Mouse (Mus musculus): ENCODE results near the gene Cacnb4. TPM values are rescaled to one million over a fixed set of nuclear protein-coding genes. Genes with fewer than 3 reads are reported as not detected.

Cacnb4 gene
- polyA plus RNA-seq, 1 experiment from 2014 or later = 18.0 TPM

GRCm38 (mm10) chr2:52590340-52590969, 86.2 kb downstream of the Cacnb4 start:
- H3K4me3 ChIP-seq (replicated peaks; ENCODE audit: low read depth, low read length) = no peak overlapping the region
- 56% methylated on average over 7 of the region's 7 CpGs for WGBS
- peak overlapping the region; percentile 68 for H3K27ac ChIP-seq (replicated peaks; ENCODE audit: low read depth, low read length)
- no peaks in the 10 kb centered on the region for H3K27me3 ChIP-seq (ENCODE audit: control insufficient read depth, insufficient read depth, low read length)
- H3K4me2 ChIP-seq (ENCODE audit: low read length) = 0 out of 2 replicates have a peak overlapping the region, but pooled peaks have one; percentile 23
- ATAC-seq (ENCODE audit: low FRiP score, low TSS enrichment) (peak; percentile 46; the same call in 1 of the 2 replicates), DNase-seq (peak; percentile 38)
- peak overlapping the region; percentile 30; the same call in 1 of the 2 replicates for H3K9ac ChIP-seq (replicated peaks; ENCODE audit: low read length)
- H3K9me3 ChIP-seq (ENCODE audit: control insufficient read depth, low read length) = no peaks in the 10 kb centered on the region
- peaks cover 9% of the 10 kb centered on the region; the same call in 1 of the 2 replicates for H3K4me1 ChIP-seq (ENCODE audit: control insufficient read depth, insufficient read depth, low read length)
- H3K36me3 ChIP-seq (ENCODE audit: control insufficient read depth, insufficient read depth, low read length) = no peaks in the 10 kb centered on the region

GRCm38 (mm10) chr2:52589514-52589913, 87.1 kb downstream of the Cacnb4 start:
- 91% methylated on average over 4 of the region's 4 CpGs for WGBS
- ATAC-seq (ENCODE audit: low FRiP score, low TSS enrichment) (no peak), DNase-seq (no peak)
- peaks cover 9% of the 10 kb centered on the region; the same call in 1 of the 2 replicates for H3K4me1 ChIP-seq (ENCODE audit: control insufficient read depth, insufficient read depth, low read length)
- H3K4me2 ChIP-seq (ENCODE audit: low read length) = no peak overlapping the region
- no peak overlapping the region for H3K9ac ChIP-seq (replicated peaks; ENCODE audit: low read length)
- H3K27me3 ChIP-seq (ENCODE audit: control insufficient read depth, insufficient read depth, low read length) = no peaks in the 10 kb centered on the region
- no peaks in the 10 kb centered on the region for H3K9me3 ChIP-seq (ENCODE audit: control insufficient read depth, low read length)
- H3K4me3 ChIP-seq (replicated peaks; ENCODE audit: low read depth, low read length) = no peak overlapping the region
- H3K36me3 ChIP-seq (ENCODE audit: control insufficient read depth, insufficient read depth, low read length) = no peaks in the 10 kb centered on the region
- H3K27ac ChIP-seq (replicated peaks; ENCODE audit: low read depth, low read length) = 0 out of 2 replicates have a peak overlapping the region, but pooled peaks have one; percentile 68

- Histone ChIP-seq H3K27me3 (ENCODE audit: control insufficient read depth, insufficient read depth, low read length) (no peaks in the 10 kb centered on the region), H3K9me3 (ENCODE audit: control insufficient read depth, low read length) (no peaks in the 10 kb centered on the region), H3K4me2 (ENCODE audit: low read length) (no peak overlapping the region), H3K36me3 (ENCODE audit: control insufficient read depth, insufficient read depth, low read length) (no peaks in the 10 kb centered on the region), H3K4me1 (ENCODE audit: control insufficient read depth, insufficient read depth, low read length) (peaks cover 5% of the 10 kb centered on the region; the same call in 1 of the 2 replicates), H3K27ac (replicated peaks; ENCODE audit: low read depth, low read length) (no peak overlapping the region), H3K9ac (replicated peaks; ENCODE audit: low read length) (no peak overlapping the region), H3K4me3 (replicated peaks; ENCODE audit: low read depth, low read length) (no peak overlapping the region)
- DNase-seq (no peak), ATAC-seq (ENCODE audit: low FRiP score, low TSS enrichment) (no peak)
- WGBS = 86% methylated on average over 4 of the region's 4 CpGs
These were observed 91.2 kb downstream of the Cacnb4 start for GRCm38 (mm10) chr2:52585384-52585783.

- no peaks in the 10 kb centered on the region for H3K4me1 ChIP-seq (ENCODE audit: control insufficient read depth, insufficient read depth, low read length)
- no peaks in the 10 kb centered on the region for H3K9me3 ChIP-seq (ENCODE audit: control insufficient read depth, low read length)
- H3K27me3 ChIP-seq (ENCODE audit: control insufficient read depth, insufficient read depth, low read length) = no peaks in the 10 kb centered on the region
- H3K27ac ChIP-seq (replicated peaks; ENCODE audit: low read depth, low read length) = no peak overlapping the region
- H3K9ac ChIP-seq (replicated peaks; ENCODE audit: low read length) = no peak overlapping the region
- ATAC-seq (ENCODE audit: low FRiP score, low TSS enrichment) (no peak), DNase-seq (no peak)
- H3K4me2 ChIP-seq (ENCODE audit: low read length) = no peak overlapping the region
- no peaks in the 10 kb centered on the region for H3K36me3 ChIP-seq (ENCODE audit: control insufficient read depth, insufficient read depth, low read length)
- WGBS = 91% methylated on average over 10 of the region's 11 CpGs
- no peak overlapping the region for H3K4me3 ChIP-seq (replicated peaks; ENCODE audit: low read depth, low read length)
These were observed 95.4 kb downstream of the Cacnb4 start for GRCm38 (mm10) chr2:52581132-52581781.

- H3K4me1 ChIP-seq (ENCODE audit: control insufficient read depth, insufficient read depth, low read length) = no peaks in the 10 kb centered on the region
- no peak overlapping the region for H3K4me2 ChIP-seq (ENCODE audit: low read length)
- no peaks in the 10 kb centered on the region for H3K36me3 ChIP-seq (ENCODE audit: control insufficient read depth, insufficient read depth, low read length)
- H3K27me3 ChIP-seq (ENCODE audit: control insufficient read depth, insufficient read depth, low read length) = no peaks in the 10 kb centered on the region
- no peak for DNase-seq
- no peak for ATAC-seq (ENCODE audit: low FRiP score, low TSS enrichment)
- WGBS = 76% methylated on average over 5 of the region's 5 CpGs
- H3K27ac ChIP-seq (replicated peaks; ENCODE audit: low read depth, low read length) = no peak overlapping the region
- H3K9ac ChIP-seq (replicated peaks; ENCODE audit: low read length) = no peak overlapping the region
- no peaks in the 10 kb centered on the region for H3K9me3 ChIP-seq (ENCODE audit: control insufficient read depth, low read length)
- no peak overlapping the region for H3K4me3 ChIP-seq (replicated peaks; ENCODE audit: low read depth, low read length)
These were observed 95.9 kb downstream of the Cacnb4 start for GRCm38 (mm10) chr2:52580697-52581096.

- H3K9me3 ChIP-seq (ENCODE audit: control insufficient read depth, low read length) = no peaks in the 10 kb centered on the region
- ATAC-seq (ENCODE audit: low FRiP score, low TSS enrichment) (no peak), DNase-seq (no peak)
- WGBS = 58% methylated on average over 3 of the region's 3 CpGs
- no peak overlapping the region for H3K4me2 ChIP-seq (ENCODE audit: low read length)
- no peaks in the 10 kb centered on the region for H3K4me1 ChIP-seq (ENCODE audit: control insufficient read depth, insufficient read depth, low read length)
- H3K36me3 ChIP-seq (ENCODE audit: control insufficient read depth, insufficient read depth, low read length) = no peaks in the 10 kb centered on the region
- H3K4me3 ChIP-seq (replicated peaks; ENCODE audit: low read depth, low read length) = no peak overlapping the region
- no peak overlapping the region for H3K27ac ChIP-seq (replicated peaks; ENCODE audit: low read depth, low read length)
- no peak overlapping the region for H3K9ac ChIP-seq (replicated peaks; ENCODE audit: low read length)
- H3K27me3 ChIP-seq (ENCODE audit: control insufficient read depth, insufficient read depth, low read length) = no peaks in the 10 kb centered on the region
These were observed 97.8 kb downstream of the Cacnb4 start for GRCm38 (mm10) chr2:52578846-52579245.

GRCm38 (mm10) chr2:52577700-52578099, 98.9 kb downstream of the Cacnb4 start:
- no peak for ATAC-seq (ENCODE audit: low FRiP score, low TSS enrichment)
- H3K36me3 ChIP-seq (ENCODE audit: control insufficient read depth, insufficient read depth, low read length) = no peaks in the 10 kb centered on the region
- H3K4me2 ChIP-seq (ENCODE audit: low read length) = no peak overlapping the region
- H3K27me3 ChIP-seq (ENCODE audit: control insufficient read depth, insufficient read depth, low read length) = no peaks in the 10 kb centered on the region
- WGBS = 82% methylated on average over 4 of the region's 4 CpGs
- no peaks in the 10 kb centered on the region for H3K9me3 ChIP-seq (ENCODE audit: control insufficient read depth, low read length)
- DNase-seq = no peak
- no peaks in the 10 kb centered on the region for H3K4me1 ChIP-seq (ENCODE audit: control insufficient read depth, insufficient read depth, low read length)
- no peak overlapping the region for H3K4me3 ChIP-seq (replicated peaks; ENCODE audit: low read depth, low read length)
- H3K9ac ChIP-seq (replicated peaks; ENCODE audit: low read length) = no peak overlapping the region
- no peak overlapping the region for H3K27ac ChIP-seq (replicated peaks; ENCODE audit: low read depth, low read length)

- no peak for ATAC-seq (ENCODE audit: low FRiP score, low TSS enrichment)
- Histone ChIP-seq H3K4me3 (replicated peaks; ENCODE audit: low read depth, low read length) (no peak overlapping the region), H3K4me1 (ENCODE audit: control insufficient read depth, insufficient read depth, low read length) (no peaks in the 10 kb centered on the region), H3K9me3 (ENCODE audit: control insufficient read depth, low read length) (no peaks in the 10 kb centered on the region), H3K4me2 (ENCODE audit: low read length) (no peak overlapping the region), H3K36me3 (ENCODE audit: control insufficient read depth, insufficient read depth, low read length) (no peaks in the 10 kb centered on the region), H3K27me3 (ENCODE audit: control insufficient read depth, insufficient read depth, low read length) (no peaks in the 10 kb centered on the region), H3K9ac (replicated peaks; ENCODE audit: low read length) (no peak overlapping the region), H3K27ac (replicated peaks; ENCODE audit: low read depth, low read length) (no peak overlapping the region)
- 94% methylated on average over 2 of the region's 2 CpGs for WGBS
- DNase-seq = no peak
These were observed 100.1 kb downstream of the Cacnb4 start for GRCm38 (mm10) chr2:52576546-52576945.
